Mouse (Mus musculus) erythroblast, embryonic 14.5 days (primary cell): Measurements from ENCODE around the gene Dmrt3. TPM values are rescaled to one million over a fixed set of nuclear protein-coding genes. Genes with fewer than 3 reads are reported as not detected.

Source experiments
- H3K27me3 ChIP-seq: 2 replicates; pipeline ENCODE4 v1.6.1; 2012; ENCODE audit warnings: inconsistent platforms; ENCODE audit not compliant: control insufficient read depth
- H3K36me3 ChIP-seq: 2 replicates; pipeline ENCODE4 v1.6.1; 2012; ENCODE audit warnings: mild to moderate bottlenecking, inconsistent platforms; ENCODE audit not compliant: control insufficient read depth
- H3K4me1 ChIP-seq: 2 replicates; pipeline ENCODE4 v1.6.1; 2012; ENCODE audit warnings: inconsistent platforms; ENCODE audit not compliant: control insufficient read depth
- H3K4me3 ChIP-seq: replicated peaks from 2 replicates; pipeline ENCODE3; 2012; ENCODE audit warnings: moderate library complexity, mild to moderate bottlenecking, inconsistent platforms
- H3K9me3 ChIP-seq: 2 replicates; pipeline ENCODE4 v1.6.1; 2012; ENCODE audit warnings: low read length, inconsistent platforms, mixed read lengths; ENCODE audit not compliant: control insufficient read depth
- GATA1 ChIP-seq: IDR thresholded peaks from 2 replicates; pipeline ENCODE4 v1.6.1; 2012; ENCODE audit warnings: low read length, inconsistent platforms, mixed read lengths
- TAL1 ChIP-seq: IDR thresholded peaks from 3 replicates; pipeline ENCODE4 v1.6.1; 2012; ENCODE audit warnings: low read length, inconsistent platforms, mixed read lengths
- polyA plus RNA-seq: library from polyadenylated mRNA; stranded (reverse); fragments of >175 nt; gene quantifications from 2 replicates; pipeline ENCODE4 v1.2.3, GENCODE M21; 2012

Dmrt3 gene
- polyA plus RNA-seq: not detected in 2 replicates

DNA sequence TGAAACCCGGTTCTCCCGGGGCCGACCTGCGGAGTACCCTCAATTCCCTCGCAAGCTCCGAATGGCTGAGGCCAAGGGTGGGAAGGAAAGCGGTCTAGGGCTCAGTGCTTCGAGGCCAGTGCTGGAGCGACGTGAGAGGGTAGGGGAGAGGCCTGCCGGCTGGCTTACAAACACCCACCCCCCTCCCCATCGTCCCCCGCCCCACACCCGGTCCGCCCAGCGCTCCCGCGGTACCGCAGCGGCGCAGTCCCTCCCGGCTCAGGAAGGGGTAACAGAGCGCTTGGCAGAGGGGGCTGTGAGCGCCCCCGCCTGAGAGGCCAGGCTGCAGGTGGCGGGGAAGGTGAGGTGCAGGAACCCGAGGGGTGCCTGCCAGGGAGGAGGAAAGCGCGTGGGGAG, at the start of gene Dmrt3:
TSS of gene Dmrt3 (plus strand) at position 287 of the 396 bp plus-strand sequence.
- no peak within 1 kb of the TSS for H3K4me3 ChIP-seq
- no peak for TF ChIP-seq TAL1
- TF ChIP-seq GATA1: no peak

DNA sequence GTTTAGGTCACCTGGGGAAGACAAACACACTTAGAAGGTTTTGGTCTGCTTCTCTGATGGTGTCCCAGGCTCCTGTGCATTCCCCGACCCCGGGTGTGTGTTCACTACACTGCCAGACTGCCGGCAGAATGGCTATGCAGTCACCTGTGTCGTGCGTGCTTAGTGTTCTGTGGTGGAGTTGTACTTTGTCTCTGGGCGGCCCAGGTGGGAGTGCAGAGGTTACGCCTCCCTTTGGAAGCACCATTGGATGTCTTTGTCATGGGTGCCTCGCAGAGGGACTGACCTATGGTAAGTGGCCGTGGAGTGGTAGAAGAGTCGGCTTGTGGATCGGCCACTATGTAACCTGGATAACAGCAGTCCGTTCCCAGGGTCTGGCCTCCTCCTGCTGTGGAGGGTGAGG, 45.7 kb upstream of the Dmrt3 start:
- peaks cover 7% of the 10 kb centered on the region; the same call in 1 of the 2 replicates for H3K9me3 ChIP-seq
- no peak for TF ChIP-seq GATA1
- no peak for TF ChIP-seq TAL1
- H3K4me1 ChIP-seq: no peaks in the 10 kb centered on the region
- H3K36me3 ChIP-seq: no peaks in the 10 kb centered on the region
- no peak overlapping the region for H3K4me3 ChIP-seq
- H3K27me3 ChIP-seq: no peaks in the 10 kb centered on the region; the same call in 1 of the 2 replicates

More for the DNA sequence above, at the start of gene Dmrt3:
- Histone ChIP-seq H3K36me3 (no peaks in the 10 kb centered on the region), H3K9me3 (peaks cover 5% of the 10 kb centered on the region; the same call in 1 of the 2 replicates), H3K27me3 (peaks cover 96% of the 10 kb centered on the region), H3K4me1 (no peaks in the 10 kb centered on the region)

DNA sequence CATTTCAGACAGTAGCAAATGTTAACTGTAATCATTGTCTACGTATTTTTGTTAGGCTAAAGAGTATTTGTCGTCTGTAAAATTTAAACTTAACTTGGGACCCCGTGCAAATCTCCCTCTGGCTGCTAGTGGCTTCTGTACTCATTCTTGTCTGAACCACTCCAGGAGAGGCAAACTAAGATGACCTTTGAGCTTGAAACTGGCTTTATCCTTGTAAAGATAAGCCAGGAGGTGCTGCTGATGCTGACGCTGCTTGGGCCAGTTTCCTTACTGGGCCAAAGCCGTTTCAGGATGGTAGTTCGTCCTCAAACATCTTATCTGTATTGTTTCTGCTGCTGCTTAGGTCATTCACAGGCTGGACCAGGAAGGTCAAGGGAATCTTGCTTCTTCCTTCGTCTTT, 40.3 kb upstream of the Dmrt3 start:
- TF ChIP-seq GATA1 (no peak), TAL1 (no peak)
- Histone ChIP-seq H3K27me3 (peaks cover 6% of the 10 kb centered on the region), H3K36me3 (no peaks in the 10 kb centered on the region), H3K9me3 (no peaks in the 10 kb centered on the region), H3K4me1 (no peaks in the 10 kb centered on the region), H3K4me3 (no peak overlapping the region)

DNA sequence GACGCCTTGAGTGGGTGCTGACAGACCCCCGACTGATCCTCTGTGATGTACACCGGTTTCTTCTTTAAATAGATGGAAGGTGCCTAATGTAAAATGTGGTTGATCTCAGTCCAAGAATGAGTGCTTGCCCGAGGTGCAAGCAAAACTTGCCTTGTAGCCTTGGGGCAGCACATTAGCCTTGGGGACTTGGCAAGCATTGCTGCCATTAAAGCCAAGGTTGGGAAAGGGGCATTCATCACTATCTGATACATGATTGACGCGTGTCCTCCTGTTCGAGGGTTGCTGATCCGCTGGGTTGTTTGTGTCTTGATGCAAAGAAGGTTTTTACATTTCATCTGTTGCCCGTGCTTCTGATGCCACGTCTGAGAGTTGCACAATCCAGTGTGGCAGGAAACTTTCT, 35.7 kb upstream of the Dmrt3 start:
- H3K9me3 ChIP-seq: no peaks in the 10 kb centered on the region; the same call in 1 of the 2 replicates
- no peaks in the 10 kb centered on the region for H3K4me1 ChIP-seq
- no peak for TF ChIP-seq GATA1
- no peak for TF ChIP-seq TAL1
- no peaks in the 10 kb centered on the region for H3K36me3 ChIP-seq
- peaks cover 22% of the 10 kb centered on the region for H3K27me3 ChIP-seq
- H3K4me3 ChIP-seq: no peak overlapping the region

DNA sequence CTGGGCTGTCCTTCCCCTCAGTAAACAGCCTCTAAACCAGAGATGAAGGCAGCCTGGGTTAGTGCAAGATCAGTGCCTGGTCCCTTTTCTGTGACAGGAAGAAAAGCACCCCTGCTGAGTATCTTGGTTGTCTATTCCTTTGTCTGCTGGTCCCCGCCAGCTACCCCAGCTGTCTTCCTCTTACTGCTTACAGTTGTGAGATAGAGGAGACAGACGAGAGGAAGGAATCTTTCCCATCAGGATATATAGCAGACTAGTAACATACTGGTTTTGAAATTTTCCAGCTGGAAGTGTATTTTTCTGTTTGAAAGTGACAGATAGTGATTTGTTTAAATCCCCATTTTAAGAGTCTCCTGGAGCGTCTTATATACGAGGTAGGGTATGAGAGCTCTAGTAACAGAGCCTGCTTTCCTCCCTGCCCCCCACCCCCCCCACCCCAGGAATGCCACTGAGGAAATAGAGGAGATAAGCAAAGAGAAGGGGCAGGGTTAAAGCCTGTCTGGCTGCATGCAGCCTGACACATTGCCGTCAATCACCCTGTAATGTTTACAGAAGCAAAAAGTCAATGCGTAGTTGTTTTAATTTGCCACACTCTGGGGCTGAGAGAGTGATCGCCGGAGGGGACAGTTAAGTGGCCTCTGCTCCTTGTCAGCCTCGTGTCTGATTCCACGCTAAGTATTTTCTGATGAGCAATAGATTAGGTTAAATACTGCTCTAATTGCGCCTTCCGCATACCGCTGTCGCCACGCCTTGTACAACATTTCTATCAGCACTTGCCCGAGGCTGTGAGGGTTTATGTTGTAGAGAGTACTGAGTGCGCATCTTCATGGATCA, 34.9 kb upstream of the Dmrt3 start:
- Histone ChIP-seq H3K36me3 (no peaks in the 10 kb centered on the region), H3K4me1 (no peaks in the 10 kb centered on the region), H3K27me3 (peaks cover 22% of the 10 kb centered on the region), H3K4me3 (no peak overlapping the region), H3K9me3 (peaks cover 2% of the 10 kb centered on the region; the same call in 1 of the 2 replicates)
- TF ChIP-seq GATA1 (no peak), TAL1 (no peak)

DNA sequence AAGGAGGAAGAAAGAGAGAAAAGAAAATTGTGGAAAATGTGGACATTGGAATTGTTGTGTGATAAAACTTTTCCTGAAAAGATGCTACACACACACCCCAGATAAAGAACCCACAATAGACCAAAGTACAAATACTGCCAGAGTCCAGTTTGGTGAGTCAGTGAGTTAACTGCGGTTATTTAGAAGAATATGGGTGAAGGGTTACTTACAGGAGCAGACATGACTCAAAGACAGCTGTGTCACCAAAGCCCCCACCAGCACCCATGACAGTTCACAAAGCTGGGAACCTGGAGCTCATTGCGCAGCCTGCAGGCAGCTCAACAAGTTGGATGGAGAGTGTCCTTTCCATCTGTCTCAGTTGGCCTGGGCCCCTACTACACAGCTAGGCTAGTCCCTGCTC, 31.7 kb upstream of the Dmrt3 start:
- H3K4me1 ChIP-seq: no peaks in the 10 kb centered on the region
- peaks cover 22% of the 10 kb centered on the region for H3K27me3 ChIP-seq
- H3K36me3 ChIP-seq: no peaks in the 10 kb centered on the region
- H3K4me3 ChIP-seq: no peak overlapping the region
- peaks cover 2% of the 10 kb centered on the region; the same call in 1 of the 2 replicates for H3K9me3 ChIP-seq
- TF ChIP-seq TAL1 (no peak), GATA1 (no peak)

DNA sequence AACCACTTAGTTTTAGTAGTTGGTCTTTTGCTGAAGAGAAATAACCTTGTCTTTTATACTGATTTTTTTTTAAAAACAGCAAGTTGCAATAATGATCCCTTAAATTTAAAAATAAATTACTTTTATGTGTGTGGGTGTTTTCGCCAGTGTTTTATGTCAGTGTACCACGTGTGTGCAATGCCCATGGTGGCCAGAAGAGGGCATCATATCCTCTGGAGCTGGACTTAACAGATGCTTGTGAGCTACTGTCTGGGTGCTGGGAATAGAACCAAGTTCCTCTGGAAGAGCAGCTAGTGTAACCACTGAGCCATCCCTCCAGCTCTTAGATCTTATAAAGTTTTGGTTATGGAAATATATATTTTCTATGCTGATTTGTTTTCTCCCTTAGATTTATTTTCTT, 30.7 kb upstream of the Dmrt3 start:
- Histone ChIP-seq H3K36me3 (no peaks in the 10 kb centered on the region), H3K9me3 (peaks cover 2% of the 10 kb centered on the region; the same call in 1 of the 2 replicates), H3K4me1 (no peaks in the 10 kb centered on the region), H3K27me3 (peaks cover 19% of the 10 kb centered on the region), H3K4me3 (no peak overlapping the region)
- no peak for TF ChIP-seq TAL1
- TF ChIP-seq GATA1: no peak

DNA sequence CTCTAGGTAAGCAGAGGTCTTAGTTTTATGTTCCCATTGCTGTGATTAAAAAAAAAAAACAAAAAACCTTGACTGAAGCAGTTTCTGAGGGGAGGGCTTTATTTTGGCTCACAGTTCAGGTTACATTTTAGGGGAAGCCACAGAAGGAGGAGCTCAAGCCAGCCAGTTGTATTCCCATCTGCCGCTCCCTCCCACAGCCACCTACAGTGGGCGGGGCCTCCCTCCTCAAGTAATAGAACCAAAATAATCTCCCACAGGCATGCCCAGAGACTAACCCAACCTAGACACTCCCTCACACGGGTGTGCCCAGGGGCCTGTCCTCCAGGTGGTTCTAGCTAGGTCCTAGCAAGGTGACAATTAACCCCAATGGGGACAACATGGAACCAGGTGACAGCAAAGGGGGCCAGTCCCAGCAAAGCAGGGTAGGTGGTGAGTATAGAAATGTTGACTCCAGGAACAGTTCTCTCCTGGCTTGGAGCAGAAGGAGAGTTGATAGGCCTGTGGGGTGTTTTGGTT, 12.3 kb upstream of the Dmrt3 start:
- H3K36me3 ChIP-seq: no peaks in the 10 kb centered on the region
- H3K9me3 ChIP-seq: no peaks in the 10 kb centered on the region
- H3K4me1 ChIP-seq: no peaks in the 10 kb centered on the region; the same call in 1 of the 2 replicates
- peaks cover 41% of the 10 kb centered on the region for H3K27me3 ChIP-seq
- no peak overlapping the region for H3K4me3 ChIP-seq
- TF ChIP-seq GATA1 (no peak), TAL1 (no peak)

DNA sequence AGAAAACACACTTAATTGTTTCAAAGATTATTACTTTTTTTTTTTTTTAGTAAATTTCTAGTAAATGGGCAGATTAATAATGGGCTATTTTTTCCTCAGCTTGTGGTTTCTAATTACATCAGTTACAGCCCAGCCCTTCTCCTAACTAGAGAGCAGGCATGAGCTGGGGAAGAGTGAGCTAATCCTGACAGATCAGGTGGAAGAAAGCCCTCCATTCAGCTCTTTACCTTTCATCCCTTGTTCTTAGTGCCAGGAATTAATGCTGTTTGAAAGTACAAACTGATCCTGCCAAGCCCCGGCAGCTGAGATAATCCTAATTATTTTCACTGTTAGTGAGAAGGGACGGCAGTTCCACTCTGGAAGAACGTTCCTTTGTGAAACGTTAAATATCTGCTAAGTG, 11.5 kb upstream of the Dmrt3 start:
- Histone ChIP-seq H3K36me3 (no peaks in the 10 kb centered on the region), H3K4me1 (no peaks in the 10 kb centered on the region; the same call in 1 of the 2 replicates), H3K9me3 (no peaks in the 10 kb centered on the region), H3K4me3 (no peak overlapping the region), H3K27me3 (peaks cover 50% of the 10 kb centered on the region)
- TF ChIP-seq TAL1 (no peak), GATA1 (no peak)
